Mouse (Mus musculus) heart, postnatal 25 days (tissue): ENCODE data around the gene Ebpl. TPM values are rescaled to one million over a fixed set of nuclear protein-coding genes. Genes with fewer than 3 reads are reported as not detected.

Experiments used
- total RNA-seq, 2 experiments: library from RNA; stranded (reverse); gene quantifications; 2 replicates each; pipeline ENCODE4 v1.2.3; 2021

The Ebpl gene
- total RNA-seq, 2 experiments from 2014 or later = 1.3 TPM

Other genes starting within 250 kb of the Ebpl start
- 10 to 100 TPM; 32.1 to 32.9 TPM for gene Sacs, start 222.0 kb downstream of the Ebpl start, total RNA-seq
- 100 to 1,000 TPM; 211 to 227 TPM for gene Sgcg, start 101.9 kb downstream of the Ebpl start, total RNA-seq
- 1 to 10 TPM; 1.2 to 1.8 TPM for gene Arl11, start 50.7 kb downstream of the Ebpl start, total RNA-seq
- 10 to 100 TPM; 49.8 to 51.0 TPM for gene Kpna3, start 79.4 kb upstream of the Ebpl start, total RNA-seq
- gene Spryd7, start 196.4 kb upstream of the Ebpl start, total RNA-seq = 10 to 100 TPM; 55.8 to 63.8 TPM
- gene Trim13, start 237.8 kb upstream of the Ebpl start, total RNA-seq = 1 to 10 TPM; 7.9 to 8.6 TPM
- gene Kcnrg, start 247.0 kb upstream of the Ebpl start, total RNA-seq = under 1 TPM in 1 of 2 experiments, not detected in 1; 0.13 TPM